Mouse (Mus musculus): ENCODE measurements around the gene Lxn. TPM values are rescaled to one million over a fixed set of nuclear protein-coding genes. Genes with fewer than 3 reads are reported as not detected.

Lxn gene
- total RNA-seq, 2 experiments from 2014 or later: 47.7 to 52.1 TPM

GRCm38 (mm10) chr3:67466576-67466975 is 2.9 kb upstream of the Lxn start:
- intact Hi-C loops (cut with DNase I): no loop called here
- no peak for DNase-seq (ENCODE audit: extremely low spot score in 1 of 2, low spot score in 2 of 2)

DNA sequence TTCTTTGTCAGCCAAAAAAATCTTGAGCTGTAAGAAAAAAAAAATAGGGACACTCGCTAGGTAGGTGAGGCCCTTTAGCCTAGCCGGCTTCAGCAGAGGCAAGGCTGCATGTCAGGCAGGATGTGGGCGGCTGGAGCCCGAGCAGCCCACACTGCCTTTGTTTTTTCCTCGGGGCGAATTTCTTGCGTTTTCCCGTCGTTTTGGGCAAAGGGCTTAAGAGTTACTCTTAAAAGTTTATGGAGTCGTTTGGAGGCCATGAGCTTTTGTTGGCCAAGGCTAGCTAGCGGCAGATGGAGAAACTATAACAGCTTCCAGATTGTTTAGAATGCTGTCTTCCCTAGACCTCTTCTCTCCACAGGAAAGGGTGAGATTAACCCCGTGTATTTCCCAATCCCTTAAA is 725 bp downstream of the Lxn start:
- intact Hi-C loops (cut with DNase I): no loop called here
- DNase-seq (ENCODE audit: extremely low spot score in 1 of 2, low spot score in 2 of 2): no peak

DNA sequence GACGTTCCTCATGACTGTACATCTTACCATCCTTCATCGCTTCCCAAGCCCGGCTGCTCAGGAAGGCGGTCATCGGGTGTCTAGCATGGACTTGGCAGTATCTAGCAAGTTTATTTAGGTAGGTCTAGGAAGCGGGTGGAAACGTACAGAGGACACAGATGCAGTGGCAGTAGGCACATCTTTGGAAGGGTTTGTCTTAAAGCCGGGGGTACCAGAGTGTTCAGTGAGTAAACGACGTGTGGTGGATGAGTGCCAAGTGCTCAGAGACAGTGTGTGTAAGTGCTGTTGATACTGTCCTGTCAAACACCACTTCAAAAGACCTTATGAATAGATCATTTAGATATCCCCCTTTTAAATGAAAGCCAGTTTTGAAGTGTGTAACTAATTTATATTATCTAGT is 1.1 kb downstream of the Lxn start:
- intact Hi-C loops (cut with DNase I): no loop called here
- DNase-seq (ENCODE audit: extremely low spot score in 1 of 2, low spot score in 2 of 2): no peak

- DNase-seq (ENCODE audit: extremely low spot score in 1 of 2, low spot score in 2 of 2): no peak
- intact Hi-C loops (cut with DNase I): no loop called here
These were observed 1.7 kb downstream of the Lxn start for GRCm38 (mm10) chr3:67462015-67462414.

DNA sequence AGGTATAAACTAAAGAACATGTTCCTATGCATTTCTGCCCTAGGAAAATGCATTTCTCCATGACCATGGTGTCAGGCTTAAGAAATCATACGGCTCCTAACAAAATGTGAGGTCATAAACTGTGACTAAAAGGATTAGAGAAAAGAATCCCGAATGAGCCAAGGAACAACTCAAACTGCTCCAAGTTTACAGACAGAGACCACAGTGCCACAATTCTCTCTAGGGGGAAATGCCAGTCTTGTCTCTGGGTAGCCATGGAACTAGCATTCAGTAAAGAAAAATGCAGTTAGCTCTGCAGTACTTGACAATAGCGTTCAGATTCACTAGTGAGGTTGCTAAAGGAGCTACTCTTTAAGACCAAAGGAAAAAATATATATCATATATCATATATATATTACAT is 3.8 kb downstream of the Lxn start:
- no peak for DNase-seq (ENCODE audit: extremely low spot score in 1 of 2, low spot score in 2 of 2)
- intact Hi-C loops (cut with DNase I): no loop called here

DNA sequence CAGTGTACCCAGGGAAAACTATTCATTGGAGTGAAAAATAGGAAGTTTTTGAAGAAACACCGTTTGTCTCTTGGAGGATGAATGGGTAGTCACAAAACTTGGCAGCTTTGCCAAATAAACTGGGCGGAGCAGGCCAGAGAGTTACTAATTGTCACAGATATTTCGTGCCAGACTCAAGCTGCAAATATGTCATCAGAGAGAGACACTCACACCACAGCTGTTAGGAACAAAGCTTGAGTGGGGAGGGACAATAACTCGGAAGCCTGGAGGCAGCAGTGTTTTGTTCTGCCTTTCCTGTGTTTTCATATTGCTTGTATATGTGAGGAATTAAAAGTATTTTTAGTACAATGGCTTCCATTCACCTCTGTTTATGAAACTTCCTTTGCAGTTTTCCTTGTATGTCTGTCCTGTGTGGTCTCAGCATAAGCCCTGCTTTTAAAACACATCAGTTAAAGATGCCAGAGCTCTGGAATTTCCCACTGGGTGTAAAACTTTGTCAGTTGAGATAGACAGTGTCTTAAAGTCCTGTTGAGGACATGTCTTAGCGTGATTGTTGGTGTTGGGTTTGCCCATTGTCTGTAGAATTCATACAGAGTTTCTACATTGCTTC is 13.0 kb downstream of the Lxn start:
- peak in 1 of 2 experiments; percentile 41 for DNase-seq (ENCODE audit: extremely low spot score in 1 of 2, low spot score in 2 of 2)
- intact Hi-C loops (cut with DNase I): no loop called here

- no peak for DNase-seq (ENCODE audit: extremely low spot score in 1 of 2, low spot score in 2 of 2)
- intact Hi-C loops (cut with DNase I): no loop called here
These were observed 14.1 kb downstream of the Lxn start for GRCm38 (mm10) chr3:67449660-67450059.

- intact Hi-C loops (cut with DNase I): no loop called here
- no peak for DNase-seq (ENCODE audit: extremely low spot score in 1 of 2, low spot score in 2 of 2)
These were observed 16.6 kb downstream of the Lxn start for GRCm38 (mm10) chr3:67447143-67447542.

DNA sequence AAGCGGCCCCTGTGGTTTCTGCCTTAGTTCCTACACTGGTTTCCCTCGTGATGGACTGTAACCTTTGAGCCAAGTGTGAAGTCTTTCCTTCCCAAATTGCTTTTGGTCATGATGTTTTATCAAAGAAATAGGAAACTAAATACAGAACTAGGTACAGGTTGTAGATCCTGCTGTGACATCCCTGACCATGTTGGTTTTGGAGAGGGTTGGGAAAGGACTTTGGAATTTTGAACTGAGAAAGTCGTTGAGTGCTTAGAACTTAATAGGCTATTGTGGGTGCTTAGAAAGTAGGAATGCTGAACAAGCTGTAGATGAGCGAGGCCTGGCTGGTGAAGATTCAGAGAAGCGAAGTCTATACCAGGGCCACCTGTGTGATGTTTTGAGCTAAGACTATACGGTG is 29.7 kb downstream of the Lxn start:
- no peak for DNase-seq (ENCODE audit: extremely low spot score in 1 of 2, low spot score in 2 of 2)
- intact Hi-C loops (cut with DNase I): loop anchor here (5.0 to 10.0 kb wide), 2 partner anchors 43 to 131 kb away; no protein-coding TSS in a partner anchor

DNA sequence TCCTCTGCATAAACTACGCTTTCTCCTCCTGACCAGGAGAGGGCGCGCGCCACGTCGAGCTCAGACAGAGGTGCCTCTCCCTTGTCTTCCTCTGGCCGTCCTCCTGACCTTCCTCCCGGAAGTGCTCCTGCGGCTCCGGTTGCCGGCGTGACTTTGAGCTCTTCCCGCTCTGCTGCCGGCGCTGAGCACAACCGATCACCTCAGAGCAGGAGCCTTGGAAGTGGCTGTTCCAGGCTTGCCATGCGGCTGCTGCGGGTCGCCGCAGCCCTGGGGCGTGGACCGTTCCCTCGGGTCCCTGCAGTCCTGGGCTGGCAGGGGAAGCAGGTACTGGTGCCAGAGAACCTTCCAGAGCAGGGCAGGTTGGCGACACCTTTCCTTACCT is 33.7 kb downstream of the Lxn start, which contains the start of gene Gfm1:
Gene Gfm1 (plus strand): TSS at position 98 of the 382 bp plus-strand sequence.
- intact Hi-C loops (cut with DNase I): loop anchor here (5.0 to 10.0 kb wide), 3 partner anchors 47 to 135 kb away; no protein-coding TSS in a partner anchor
- peak; percentile 89 to 93 for DNase-seq (ENCODE audit: extremely low spot score in 1 of 2, low spot score in 2 of 2)

GRCm38 (mm10) chr3:67429338-67429998 is 34.3 kb downstream of the Lxn start:
- intact Hi-C loops (cut with DNase I): loop anchor here (5.0 kb wide), 1 partner anchor 77 kb away; no protein-coding TSS in a partner anchor
- no peak for DNase-seq (ENCODE audit: extremely low spot score in 1 of 2, low spot score in 2 of 2)

Other genes starting within 250 kb of the Lxn start
- gene Mlf1, start 89.8 kb downstream of the Lxn start, total RNA-seq (2021): 1 to 10 TPM; 3.1 TPM
- gene Gm17402, start 88.8 kb downstream of the Lxn start, total RNA-seq (2021): not detected
- 10 to 100 TPM; 46.3 to 48.6 TPM for gene Gfm1, start 33.8 kb downstream of the Lxn start, total RNA-seq (2021)
- 1 to 10 TPM; 1.5 to 1.6 TPM for gene Rarres1, start 51.6 kb upstream of the Lxn start, total RNA-seq (2021)
- 10 to 100 TPM; 36.9 to 40.9 TPM for gene Mfsd1, start 118.8 kb upstream of the Lxn start, total RNA-seq (2021)